Mouse (Mus musculus): ENCODE measurements around the gene Appbp2.

The Appbp2 gene

GRCm38 (mm10) chr11:85157301-85157700, 77.6 kb downstream of the Appbp2 start:
- no peak for DNase-seq (ENCODE audit: low spot score)

DNA sequence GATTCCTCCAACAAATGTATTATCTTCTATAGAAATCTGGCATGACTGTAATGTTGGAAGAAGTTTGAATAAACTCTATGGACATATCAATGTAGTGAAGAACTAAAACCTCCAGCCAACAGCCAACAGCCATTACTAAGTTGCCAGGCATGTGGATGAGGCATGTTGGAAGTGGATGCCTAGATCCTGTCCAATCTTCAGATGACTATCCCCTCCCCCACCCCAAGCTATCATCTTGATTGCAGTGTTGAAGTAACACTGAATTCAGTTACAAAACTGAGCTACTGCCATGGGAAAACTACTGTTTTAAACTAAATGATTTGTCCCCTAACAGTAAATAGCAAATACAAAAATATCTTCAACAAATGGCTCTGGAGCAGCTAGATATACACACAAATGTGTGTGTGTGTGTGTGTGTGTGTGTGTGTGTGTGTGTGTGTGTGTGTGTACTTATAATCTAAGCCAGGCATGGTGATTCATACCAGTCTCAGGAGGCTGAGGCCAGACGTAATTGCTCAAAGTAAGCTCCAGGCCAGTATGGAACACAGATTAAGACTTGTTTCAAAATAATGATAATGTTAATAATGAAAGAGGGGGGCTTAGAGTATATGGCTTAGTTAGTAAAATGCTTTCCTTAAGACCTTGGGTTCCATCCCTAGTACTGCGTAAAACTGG, 82.5 kb downstream of the Appbp2 start:
- DNase-seq (ENCODE audit: low spot score), result peak; percentile 11

- DNase-seq (ENCODE audit: low spot score), result peak; percentile 98
Observed at GRCm38 (mm10) chr11:85139581-85140540, 95.1 kb downstream of the Appbp2 start, which contains the start of gene Usp32. TSS of gene Usp32 (minus strand) at chr11:85140161.

DNA sequence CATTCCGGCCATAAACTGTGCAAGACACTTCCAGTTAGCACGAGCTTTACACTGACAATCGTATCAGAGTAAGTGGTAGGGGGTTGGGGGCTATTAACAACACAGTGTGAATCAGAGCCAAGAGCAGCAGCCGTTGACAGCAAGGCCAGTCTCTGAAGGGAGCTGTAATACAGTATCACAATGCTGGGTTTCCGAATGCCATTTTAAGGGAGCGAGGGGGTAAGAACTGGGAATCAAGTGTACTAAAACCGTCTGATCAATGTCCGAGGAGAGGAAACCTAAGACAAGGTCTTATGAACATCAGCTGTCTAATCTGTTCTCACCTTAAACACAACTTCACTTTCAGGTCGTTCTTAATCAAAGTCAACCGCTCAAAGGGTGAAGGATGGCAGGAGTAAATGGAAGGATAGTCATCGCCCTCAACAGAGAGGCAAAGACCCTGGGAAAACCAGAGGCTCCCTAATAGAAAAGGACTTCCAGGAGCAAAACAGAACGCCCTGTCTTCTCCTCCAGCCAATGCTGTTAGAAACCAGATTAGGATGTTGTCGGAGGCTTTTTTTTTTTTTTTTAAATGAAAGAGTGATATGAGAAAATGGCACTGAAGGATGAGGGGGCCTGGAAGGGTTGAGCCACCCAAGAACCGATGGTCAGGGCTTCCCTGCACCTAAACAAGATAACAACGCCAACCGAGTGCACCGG, 96.0 kb downstream of the Appbp2 start:
- peak; percentile 37 for DNase-seq (ENCODE audit: low spot score)
